Comparison of ENCODE assay signal across 33 mouse cellular contexts in genomic region chr5:77261137-77261536, GRCm38 (mm10). TPM values are rescaled to one million over a fixed set of nuclear protein-coding genes. Genes with fewer than 3 reads are reported as not detected.
"Had no signal": no experiment of that assay in that cellular context is flagged by ENCODE, and none has a peak within 500 bp of the region (broad histone marks: within the 10 kb centered on the region; RNA-seq: fewer than 3 reads in every experiment).

No protein-coding gene starts in this region.

- H3K9ac ChIP-seq: heart, embryonic 12.5 days; hindbrain, embryonic 12.5 days; hindbrain, embryonic 14.5 days; intestine, embryonic 15.5 days; limb, embryonic 12.5 days; liver, embryonic 13.5 days had no signal

- H3K4me1 ChIP-seq: heart, embryonic 10.5 days; heart, embryonic 12.5 days; hindbrain, embryonic 12.5 days; intestine, embryonic 15.5 days; limb, embryonic 12.5 days had no signal

- ATAC-seq: hindbrain, embryonic 16.5 days; inflammation-experienced regulatory T-cells, adult 6 months; intestine, embryonic 15.5 days; intestine, postnatal 0 days had no signal

- H3K36me3 ChIP-seq: heart, embryonic 10.5 days; heart, embryonic 12.5 days; hindbrain, embryonic 10.5 days; hindbrain, embryonic 12.5 days; intestine, embryonic 15.5 days; limb, embryonic 10.5 days; limb, embryonic 12.5 days; liver, embryonic 13.5 days had no signal

- H3K27ac ChIP-seq: heart, embryonic 10.5 days; hindbrain, embryonic 10.5 days; hindbrain, embryonic 12.5 days; hindbrain, embryonic 14.5 days; intestine, embryonic 15.5 days; layer of hippocampus, adult 2 months; left cerebral cortex, adult 2 months; limb, embryonic 10.5 days; limb, embryonic 12.5 days; liver, embryonic 13.5 days had no signal

- H3K9me3 ChIP-seq: heart, embryonic 10.5 days; heart, embryonic 12.5 days; hindbrain, embryonic 10.5 days; hindbrain, embryonic 12.5 days; intestine, embryonic 15.5 days; limb, embryonic 10.5 days; limb, embryonic 12.5 days; liver, embryonic 13.5 days had no signal

- H3K4me3 ChIP-seq: heart, embryonic 10.5 days; heart, embryonic 12.5 days; hindbrain, embryonic 10.5 days; hindbrain, embryonic 12.5 days; intestine, embryonic 15.5 days; layer of hippocampus, adult 2 months; left cerebral cortex, adult 2 months; limb, embryonic 10.5 days; limb, embryonic 12.5 days; liver, embryonic 13.5 days had no signal

- H3K27me3 ChIP-seq: heart, embryonic 12.5 days; intestine, embryonic 15.5 days; limb, embryonic 12.5 days; liver, embryonic 13.5 days had no signal

- DNase-seq: gastrocnemius, postnatal 14 days; gastrocnemius, postnatal 36 days; heart, adult 18-20 months; heart, postnatal 10 days; heart, postnatal 4 days; kidney, adult 18-20 months; kidney, adult 8-10 months; kidney, postnatal 10 days; kidney, postnatal 25 days; kidney, postnatal 4 days; liver; liver, embryonic 13.5 days had no signal

- H3K4me2 ChIP-seq: heart, embryonic 12.5 days; hindbrain, embryonic 12.5 days; hindbrain, embryonic 14.5 days; intestine, embryonic 15.5 days; limb, embryonic 12.5 days; liver, embryonic 11.5 days; liver, embryonic 13.5 days had no signal

RNA-seq across cellular contexts. Expression of gene Spink2, which starts 49.9 kb away (rescaled TPM):
- total RNA-seq: gastrocnemius, adult 18-20 months; gastrocnemius, adult 8-10 months; gastrocnemius, postnatal 36 days; heart, adult 18-20 months; heart, adult 8-10 months; layer of hippocampus, adult 2 months; layer of hippocampus, postnatal 10 days; layer of hippocampus, postnatal 25 days; left cerebral cortex, adult 2 months; left cerebral cortex, postnatal 14 days; left cerebral cortex, postnatal 36 days had no signal
